Mouse (Mus musculus): ENCODE measurements around the gene Decr2.

DNA sequence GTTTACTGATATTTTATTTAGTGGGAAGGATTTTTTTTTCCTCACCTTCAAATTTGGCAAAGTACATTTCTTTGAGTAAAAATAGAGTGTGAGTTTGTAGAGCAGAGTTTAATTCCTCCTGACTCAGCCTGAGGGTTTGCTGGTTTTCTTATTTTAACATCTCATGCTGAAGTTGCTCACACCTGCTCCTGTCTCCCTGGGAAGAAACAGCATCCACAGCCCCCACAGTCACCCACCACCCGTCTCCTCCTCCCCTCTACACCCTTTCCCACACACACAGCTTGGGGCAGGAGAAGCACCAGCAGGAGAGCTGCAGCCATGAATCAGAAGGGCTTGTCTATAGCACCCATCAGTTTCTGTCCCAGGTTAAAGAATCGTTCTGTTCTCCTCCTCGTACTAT is 14.9 kb downstream of the Decr2 start:
- TF ChIP-seq CTCF (IDR thresholded peaks at IDR 0.05; ENCODE audit: borderline replicate concordance, insufficient read depth, low read length) (no peak), POLR2A (IDR thresholded peaks at IDR 0.05; ENCODE audit: low read depth, low read length) (no peak)

Measured in embryonic fibroblast, embryonic 13.5 days (primary cell).